Mouse (Mus musculus) MEL (cell line): Measurements from ENCODE around the gene Tex9. TPM values are rescaled to one million over a fixed set of nuclear protein-coding genes. Genes with fewer than 3 reads are reported as not detected.

Source experiments
- DNase-seq: peaks from one replicate; pipeline ENCODE4 v3.0.0; 2011; ENCODE audit warnings: low read depth, low spot score
- H3K27ac ChIP-seq: 2 replicates; pipeline ENCODE4 v1.5.1; 2012; ENCODE audit warnings: low read depth, mild to moderate bottlenecking, control low read depth, low read length, moderate library complexity; ENCODE audit not compliant: control insufficient read depth
- H3K27me3 ChIP-seq, 2 experiments: fragments of 150-350 bp in 1 of 2; sonication (generic) in 1 of 2; 2 replicates each; pipeline ENCODE4 v1.6.1; 2012; ENCODE audit warnings: low read length in 2 of 2, mild to moderate bottlenecking in 2 of 2, improper control_type of control experiment in 1 of 2, moderate library complexity in 1 of 2; ENCODE audit not compliant: insufficient read depth in 2 of 2, control insufficient read depth in 1 of 2
- H3K36me3 ChIP-seq, 2 experiments: 2 replicates each; pipeline ENCODE4 v1.6.1; 2012 to 2014; ENCODE audit warnings: low read length in 2 of 2, improper control_type of control experiment in 1 of 2, inconsistent platforms in 1 of 2, mild to moderate bottlenecking in 1 of 2; ENCODE audit not compliant: insufficient read depth in 2 of 2, control insufficient read depth in 1 of 2
- H3K4me1 ChIP-seq, 2 experiments: fragments of 150-350 bp in 1 of 2; sonication (generic) in 1 of 2; 2 replicates each; pipeline ENCODE4 v1.6.1; 2012; ENCODE audit warnings: low read length in 2 of 2, improper control_type of control experiment in 1 of 2, mild to moderate bottlenecking in 1 of 2; ENCODE audit not compliant: insufficient read depth in 2 of 2, control insufficient read depth in 1 of 2
- H3K4me3 ChIP-seq, 2 experiments: fragments of 150-350 bp in 1 of 2; sonication (generic) in 1 of 2; 2 replicates each; pipeline ENCODE4 v1.5.1; 2012; ENCODE audit warnings: low read depth in 2 of 2, low read length in 2 of 2, mild to moderate bottlenecking in 2 of 2, moderate library complexity in 2 of 2, control low read depth in 1 of 2, improper control_type of control experiment in 1 of 2; ENCODE audit not compliant: control insufficient read depth in 1 of 2, insufficient read depth in 1 of 2
- H3K79me2 ChIP-seq: 2 replicates; pipeline ENCODE4 v1.6.1; 2012; ENCODE audit warnings: mild to moderate bottlenecking, low read length, moderate library complexity; ENCODE audit not compliant: control insufficient read depth, poor library complexity, insufficient read depth
- H3K9ac ChIP-seq: 2 replicates; pipeline ENCODE4 v1.6.1; 2012; ENCODE audit warnings: low read depth, mild to moderate bottlenecking, control low read depth, low read length, moderate library complexity; ENCODE audit not compliant: control insufficient read depth, poor library complexity, severe bottlenecking
- H3K9me3 ChIP-seq: fragments of 150-350 bp; sonication (generic); replicated peaks from 2 replicates; pipeline ENCODE4 v1.6.1; 2012; ENCODE audit warnings: mild to moderate bottlenecking, low read length, improper control_type of control experiment, moderate library complexity; ENCODE audit not compliant: insufficient read depth
- BHLHE40 ChIP-seq: IDR thresholded peaks from 2 replicates; pipeline ENCODE4 v1.6.1; 2012; ENCODE audit warnings: low read depth, mild to moderate bottlenecking, inconsistent platforms, low read length, improper control_type of control experiment, borderline replicate concordance
- CTCF ChIP-seq, 3 experiments: IDR thresholded peaks in 2 of 3; conservative IDR thresholded peaks in 1 of 3; 2 replicates each; pipeline ENCODE4 v1.5.1; 2011 to 2012; ENCODE audit warnings: low read length in 3 of 3, low read depth in 2 of 3, mild to moderate bottlenecking in 2 of 3, improper control_type of control experiment in 1 of 3, inconsistent platforms in 1 of 3, mixed read lengths in 1 of 3, moderate library complexity in 1 of 3; ENCODE audit not compliant: control insufficient read depth in 1 of 3, insufficient read depth in 1 of 3, poor library complexity in 1 of 3, severe bottlenecking in 1 of 3
- EP300 ChIP-seq, 2 experiments: IDR thresholded peaks; 2 replicates each; pipeline ENCODE4 v1.6.1; 2011; ENCODE audit warnings: improper control_type of control experiment in 2 of 2, low read length in 2 of 2, low read depth in 1 of 2, mild to moderate bottlenecking in 1 of 2
- ETS1 ChIP-seq: IDR thresholded peaks from 2 replicates; pipeline ENCODE4 v1.6.1; 2012; ENCODE audit warnings: low read depth, mild to moderate bottlenecking, inconsistent platforms, low read length, improper control_type of control experiment, moderate library complexity
- HCFC1 ChIP-seq: IDR thresholded peaks from 2 replicates; pipeline ENCODE4 v1.6.1; 2012; ENCODE audit warnings: low read depth, mild to moderate bottlenecking, inconsistent platforms, low read length, improper control_type of control experiment, moderate library complexity
- MAFK ChIP-seq: IDR thresholded peaks from 2 replicates; pipeline ENCODE4 v1.6.1; 2011; ENCODE audit warnings: low read depth, mild to moderate bottlenecking, low read length, improper control_type of control experiment, borderline replicate concordance
- MAX ChIP-seq: IDR thresholded peaks from 2 replicates; pipeline ENCODE4 v1.6.1; 2011; ENCODE audit warnings: low read length, improper control_type of control experiment
- MEF2A ChIP-seq: IDR thresholded peaks from 2 replicates; pipeline ENCODE4 v1.6.1; 2014; ENCODE audit warnings: low read depth, mild to moderate bottlenecking, inconsistent platforms, low read length, improper control_type of control experiment; ENCODE audit not compliant: poor library complexity, insufficient replicate concordance, severe bottlenecking; ENCODE audit errors: extremely low read depth
- MXI1 ChIP-seq: IDR thresholded peaks from 2 replicates; pipeline ENCODE4 v1.6.1; 2011; ENCODE audit warnings: mild to moderate bottlenecking, low read depth, low read length, improper control_type of control experiment
- NELFE ChIP-seq: IDR thresholded peaks from 2 replicates; pipeline ENCODE4 v1.6.1; 2011; ENCODE audit warnings: low read depth, low read length, improper control_type of control experiment
- POLR2A ChIP-seq, 2 experiments: IDR thresholded peaks; 2 replicates each; pipeline ENCODE4 v1.6.1; 2011 to 2012; ENCODE audit warnings: low read length in 2 of 2, mild to moderate bottlenecking in 2 of 2, control low read depth in 1 of 2, improper control_type of control experiment in 1 of 2, low read depth in 1 of 2, moderate library complexity in 1 of 2; ENCODE audit not compliant: control insufficient read depth in 1 of 2, insufficient read depth in 1 of 2, poor library complexity in 1 of 2
- POLR2AphosphoS5 ChIP-seq: IDR thresholded peaks from 2 replicates; pipeline ENCODE4 v1.6.1; 2012; ENCODE audit warnings: low read depth, borderline replicate concordance, mild to moderate bottlenecking, inconsistent platforms, low read length, moderate library complexity, mixed read lengths
- SIN3A ChIP-seq: IDR thresholded peaks from 2 replicates; pipeline ENCODE4 v1.6.1; 2012; ENCODE audit warnings: low read length, improper control_type of control experiment, inconsistent platforms
- UBTF ChIP-seq: IDR thresholded peaks from 2 replicates; pipeline ENCODE4 v1.6.1; 2012; ENCODE audit warnings: low read depth, mild to moderate bottlenecking, inconsistent platforms, low read length, improper control_type of control experiment, moderate library complexity, borderline replicate concordance; ENCODE audit not compliant: insufficient read depth
- USF2 ChIP-seq, 2 experiments: IDR thresholded peaks; 2 replicates each; pipeline ENCODE4 v1.6.1; 2011 to 2012; ENCODE audit warnings: improper control_type of control experiment in 2 of 2, low read length in 2 of 2, borderline replicate concordance in 1 of 2, inconsistent platforms in 1 of 2, low read depth in 1 of 2, mild to moderate bottlenecking in 1 of 2; ENCODE audit not compliant: insufficient read depth in 1 of 2
- ZKSCAN1 ChIP-seq: IDR thresholded peaks from 2 replicates; pipeline ENCODE4 v1.6.1; 2012; ENCODE audit warnings: low read depth, mild to moderate bottlenecking, inconsistent platforms, low read length, improper control_type of control experiment, moderate library complexity
- polyA plus RNA-seq, 2 experiments: library from polyadenylated mRNA; stranded (reverse) in 1 of 2; unstranded in 1 of 2; fragments of >175 nt in 1 of 2; fragments of >200 nt in 1 of 2; gene quantifications; 2 replicates each; pipeline versions ENCODE4 v1.2.1 to v1.2.4; 2012; ENCODE audit warnings: low replicate concordance in 2 of 2, low read depth in 1 of 2; ENCODE audit not compliant: insufficient read length in 2 of 2, insufficient read depth in 1 of 2, missing spikeins in 1 of 2
- total RNA-seq: library from RNA; depleted of rRNA; stranded (reverse); fragments of 300-350 nt; gene quantifications from 2 replicates; pipeline ENCODE4 v1.2.3, GENCODE M21; 2012; rRNA removed

The Tex9 gene
- 7.0 and 7.9 TPM in 2 replicates for total RNA-seq
- polyA plus RNA-seq, result 10 to 100 TPM in 1 of 2 experiments, not detected in 1; 17.1 TPM

GRCm38 (mm10) chr9:72492194-72492565 lies at the start of gene Tex9:
Tex9 (minus strand) TSS chr9:72492212.
- peaks cover 15 to 26% of the 10 kb centered on the region in 2 experiments for H3K4me1 ChIP-seq
- H3K27ac ChIP-seq, result peak within 1 kb of the TSS; percentile 82
- peaks cover 2% of the 10 kb centered on the region for H3K79me2 ChIP-seq
- DNase-seq, result peak; percentile 74
- peaks cover 0 to 40% of the 10 kb centered on the region in 2 experiments; a peak in 2 of 4 replicates for H3K36me3 ChIP-seq
- H3K9ac ChIP-seq, result peak within 1 kb of the TSS; percentile 78
- H3K27me3 ChIP-seq, result no peaks in the 10 kb centered on the region
- TF ChIP-seq ETS1 (peak; percentile 77), EP300 (IDR thresholded peaks at IDR 0.05; ENCODE audit: low read depth in 1 of 2, low read length in 2 of 2) (peak in 1 of 2 experiments; percentile 35; a peak in 1 of 4 replicates), UBTF (no peak), ZKSCAN1 (no peak), USF2 (IDR thresholded peaks at IDR 0.05; ENCODE audit: borderline replicate concordance in 1 of 2, insufficient read depth in 1 of 2, low read depth in 1 of 2, low read length in 2 of 2) (no peak), HCFC1 (0 out of 2 replicates have a peak, but pooled peaks have one; percentile 2), MEF2A (peak; percentile 81; the same call in 1 of the 2 replicates), POLR2A (IDR thresholded peaks at IDR 0.05; ENCODE audit: control insufficient read depth in 1 of 2, insufficient read depth in 1 of 2, low read depth in 1 of 2, low read length in 2 of 2, poor library complexity in 1 of 2) (0 out of 4 replicates have a peak, but pooled peaks of 1 of the 2 experiments have one; percentile 1), MXI1 (peak; percentile 63; the same call in 1 of the 2 replicates), POLR2AphosphoS5 (no peak), SIN3A (peak; percentile 7; the same call in 1 of the 2 replicates), MAX (0 out of 2 replicates have a peak, but pooled peaks have one; percentile 4)
- H3K9me3 ChIP-seq, result no peaks in the 10 kb centered on the region
- H3K4me3 ChIP-seq, result peak within 1 kb of the TSS; percentile 49 to 78

- Histone ChIP-seq H3K27ac (no peak overlapping the region), H3K36me3 (peaks cover 4 to 26% of the 10 kb centered on the region in 2 experiments), H3K4me3 (no peak overlapping the region), H3K9me3 (no peaks in the 10 kb centered on the region), H3K79me2 (peaks cover 33% of the 10 kb centered on the region), H3K4me1 (peaks cover 0 to 14% of the 10 kb centered on the region in 2 experiments; a peak in 2 of 4 replicates), H3K9ac (no peak overlapping the region)
- DNase-seq, result no peak
- no peak for TF ChIP-seq MAFK
- peak in 1 of 3 experiments; percentile 23; a peak in 1 of 6 replicates for TF ChIP-seq CTCF (IDR thresholded peaks at IDR 0.05 in 2 of 3, conservative IDR thresholded peaks at IDR 0.05 in 1 of 3; ENCODE audit: control insufficient read depth in 1 of 3, insufficient read depth in 1 of 3, low read depth in 2 of 3, low read length in 3 of 3, poor library complexity in 1 of 3, severe bottlenecking in 1 of 3)
- TF ChIP-seq BHLHE40, result no peak
- no peak for TF ChIP-seq MXI1
- TF ChIP-seq SIN3A, result no peak
- TF ChIP-seq NELFE, result no peak
- TF ChIP-seq, all 39 proteins: peak for 1
- no peaks in the 10 kb centered on the region for H3K27me3 ChIP-seq
Measured at GRCm38 (mm10) chr9:72537086-72537485, 45.1 kb upstream of the Tex9 start.
